Mouse (Mus musculus): ENCODE results near the gene Ranbp17. TPM values are rescaled to one million over a fixed set of nuclear protein-coding genes. Genes with fewer than 3 reads are reported as not detected.
A peak's percentile ranks its signal among the peaks of the same experiment; 100 is the strongest.

Ranbp17 gene
- polyA plus RNA-seq (2015; fragmentation: Nextera tagmentation; extraction: Ambion mirVana), result 9.0 and 9.4 TPM in 2 replicates

GRCm38 (mm10) chr11:33513376-33513991, at the start of gene Ranbp17:
Ranbp17 (minus strand) TSS chr11:33513746.
- no peaks in the 10 kb centered on the region for H3K27me3 ChIP-seq (replicated peaks)
- peak within 1 kb of the TSS; percentile 69 for H3K4me3 ChIP-seq (replicated peaks)
- WGBS, result 2% methylated on average over 38 of the region's 72 CpGs
- H3K4me2 ChIP-seq, result peak within 1 kb of the TSS; percentile 65
- ATAC-seq (ENCODE audit: low FRiP score), result peak; percentile 89
- peaks cover 12% of the 10 kb centered on the region for H3K4me1 ChIP-seq
- no peaks in the 10 kb centered on the region for H3K9me3 ChIP-seq (replicated peaks)
- no peaks in the 10 kb centered on the region for H3K36me3 ChIP-seq
- peak within 1 kb of the TSS; percentile 89 for H3K27ac ChIP-seq (replicated peaks)
- peak within 1 kb of the TSS; percentile 79 for H3K9ac ChIP-seq (replicated peaks)

- Histone ChIP-seq H3K4me3 (replicated peaks) (no peak overlapping the region), H3K36me3 (no peaks in the 10 kb centered on the region), H3K27ac (replicated peaks) (no peak overlapping the region), H3K9ac (replicated peaks) (no peak overlapping the region), H3K4me1 (no peaks in the 10 kb centered on the region), H3K9me3 (replicated peaks) (no peaks in the 10 kb centered on the region), H3K4me2 (no peak overlapping the region), H3K27me3 (replicated peaks) (no peaks in the 10 kb centered on the region)
- ATAC-seq (ENCODE audit: low FRiP score), result no peak
- WGBS, result 82% methylated on average over 8 of the region's 8 CpGs
Measured at GRCm38 (mm10) chr11:33554123-33554522, 40.6 kb upstream of the Ranbp17 start.

GRCm38 (mm10) chr11:33550861-33551560, 37.5 kb upstream of the Ranbp17 start:
- H3K9ac ChIP-seq (replicated peaks), result no peak overlapping the region
- 78% methylated on average over 14 of the region's 14 CpGs for WGBS
- ATAC-seq (ENCODE audit: low FRiP score), result no peak
- H3K27me3 ChIP-seq (replicated peaks), result no peaks in the 10 kb centered on the region
- no peak overlapping the region for H3K4me2 ChIP-seq
- H3K9me3 ChIP-seq (replicated peaks), result no peaks in the 10 kb centered on the region
- H3K4me1 ChIP-seq, result no peaks in the 10 kb centered on the region
- no peaks in the 10 kb centered on the region for H3K36me3 ChIP-seq
- no peak overlapping the region for H3K27ac ChIP-seq (replicated peaks)
- no peak overlapping the region for H3K4me3 ChIP-seq (replicated peaks)

GRCm38 (mm10) chr11:33547386-33547785, 33.8 kb upstream of the Ranbp17 start:
- Histone ChIP-seq H3K4me3 (replicated peaks) (no peak overlapping the region), H3K36me3 (no peaks in the 10 kb centered on the region), H3K9me3 (replicated peaks) (no peaks in the 10 kb centered on the region), H3K4me2 (no peak overlapping the region), H3K9ac (replicated peaks) (no peak overlapping the region), H3K4me1 (no peaks in the 10 kb centered on the region), H3K27me3 (replicated peaks) (no peaks in the 10 kb centered on the region), H3K27ac (replicated peaks) (no peak overlapping the region)
- no peak for ATAC-seq (ENCODE audit: low FRiP score)
- 75% methylated on average over 2 of the region's 2 CpGs for WGBS

GRCm38 (mm10) chr11:33544945-33545344, 31.4 kb upstream of the Ranbp17 start:
- H3K4me3 ChIP-seq (replicated peaks), result no peak overlapping the region
- WGBS, result 100% methylated on average over 2 of the region's 2 CpGs
- no peaks in the 10 kb centered on the region for H3K9me3 ChIP-seq (replicated peaks)
- no peaks in the 10 kb centered on the region for H3K27me3 ChIP-seq (replicated peaks)
- no peaks in the 10 kb centered on the region for H3K36me3 ChIP-seq
- no peak overlapping the region for H3K27ac ChIP-seq (replicated peaks)
- ATAC-seq (ENCODE audit: low FRiP score), result no peak
- H3K9ac ChIP-seq (replicated peaks), result no peak overlapping the region
- no peak overlapping the region for H3K4me2 ChIP-seq
- H3K4me1 ChIP-seq, result 0 out of 2 replicates have a peak, but pooled peaks cover 8% of the 10 kb centered on the region

GRCm38 (mm10) chr11:33544121-33544520, 30.6 kb upstream of the Ranbp17 start:
- no peak overlapping the region for H3K4me2 ChIP-seq
- no peaks in the 10 kb centered on the region for H3K36me3 ChIP-seq
- 0 out of 2 replicates have a peak, but pooled peaks cover 8% of the 10 kb centered on the region for H3K4me1 ChIP-seq
- 61% methylated on average over 11 of the region's 11 CpGs for WGBS
- ATAC-seq (ENCODE audit: low FRiP score), result no peak
- no peak overlapping the region for H3K4me3 ChIP-seq (replicated peaks)
- H3K27me3 ChIP-seq (replicated peaks), result no peaks in the 10 kb centered on the region
- H3K9ac ChIP-seq (replicated peaks), result no peak overlapping the region
- no peaks in the 10 kb centered on the region for H3K9me3 ChIP-seq (replicated peaks)
- no peak overlapping the region for H3K27ac ChIP-seq (replicated peaks)

GRCm38 (mm10) chr11:33537390-33538125, 24.0 kb upstream of the Ranbp17 start:
- WGBS, result 86% methylated on average over 5 of the region's 5 CpGs
- no peak for ATAC-seq (ENCODE audit: low FRiP score)
- 0 out of 2 replicates have a peak, but pooled peaks cover 11% of the 10 kb centered on the region for H3K4me1 ChIP-seq
- no peaks in the 10 kb centered on the region for H3K36me3 ChIP-seq
- H3K9me3 ChIP-seq (replicated peaks), result no peaks in the 10 kb centered on the region
- H3K27me3 ChIP-seq (replicated peaks), result no peaks in the 10 kb centered on the region
- H3K4me3 ChIP-seq (replicated peaks), result no peak overlapping the region
- no peak overlapping the region for H3K4me2 ChIP-seq
- H3K9ac ChIP-seq (replicated peaks), result no peak overlapping the region
- no peak overlapping the region for H3K27ac ChIP-seq (replicated peaks)

- H3K9ac ChIP-seq (replicated peaks), result no peak overlapping the region
- H3K4me1 ChIP-seq, result 0 out of 2 replicates have a peak, but pooled peaks cover 11% of the 10 kb centered on the region
- H3K27me3 ChIP-seq (replicated peaks), result no peaks in the 10 kb centered on the region
- no peak overlapping the region for H3K27ac ChIP-seq (replicated peaks)
- no peak overlapping the region for H3K4me3 ChIP-seq (replicated peaks)
- H3K9me3 ChIP-seq (replicated peaks), result no peaks in the 10 kb centered on the region
- H3K36me3 ChIP-seq, result no peaks in the 10 kb centered on the region
- no peak for ATAC-seq (ENCODE audit: low FRiP score)
- 93% methylated on average over 3 of the region's 3 CpGs for WGBS
- H3K4me2 ChIP-seq, result no peak overlapping the region
Measured at GRCm38 (mm10) chr11:33536636-33537035, 23.1 kb upstream of the Ranbp17 start.

GRCm38 (mm10) chr11:33534541-33534940, 21.0 kb upstream of the Ranbp17 start:
- Histone ChIP-seq H3K4me2 (no peak overlapping the region), H3K4me1 (0 out of 2 replicates have a peak, but pooled peaks cover 3% of the 10 kb centered on the region), H3K9me3 (replicated peaks) (no peaks in the 10 kb centered on the region), H3K9ac (replicated peaks) (no peak overlapping the region), H3K36me3 (no peaks in the 10 kb centered on the region), H3K4me3 (replicated peaks) (no peak overlapping the region), H3K27me3 (replicated peaks) (no peaks in the 10 kb centered on the region), H3K27ac (replicated peaks) (no peak overlapping the region)
- ATAC-seq (ENCODE audit: low FRiP score), result no peak
- 90% methylated on average over 4 of the region's 4 CpGs for WGBS

GRCm38 (mm10) chr11:33533577-33533976, 20.0 kb upstream of the Ranbp17 start:
- Histone ChIP-seq H3K9me3 (replicated peaks) (no peaks in the 10 kb centered on the region), H3K27me3 (replicated peaks) (no peaks in the 10 kb centered on the region), H3K4me1 (0 out of 2 replicates have a peak, but pooled peaks cover 3% of the 10 kb centered on the region), H3K9ac (replicated peaks) (no peak overlapping the region), H3K36me3 (no peaks in the 10 kb centered on the region), H3K27ac (replicated peaks) (no peak overlapping the region), H3K4me3 (replicated peaks) (no peak overlapping the region), H3K4me2 (no peak overlapping the region)
- 51% methylated on average over 3 of the region's 3 CpGs for WGBS
- ATAC-seq (ENCODE audit: low FRiP score), result no peak

- 72% methylated on average over 2 of the region's 2 CpGs for WGBS
- no peak overlapping the region for H3K4me3 ChIP-seq (replicated peaks)
- no peak for ATAC-seq (ENCODE audit: low FRiP score)
Measured at GRCm38 (mm10) chr11:33529576-33529975, 16.0 kb upstream of the Ranbp17 start.

More at GRCm38 (mm10) chr11:33529576-33529975, 16.0 kb upstream of the Ranbp17 start:
- H3K9ac ChIP-seq (replicated peaks), result no peak overlapping the region
- H3K4me1 ChIP-seq, result peaks cover 8% of the 10 kb centered on the region
- H3K27me3 ChIP-seq (replicated peaks), result no peaks in the 10 kb centered on the region
- H3K4me2 ChIP-seq, result no peak overlapping the region
- H3K36me3 ChIP-seq, result no peaks in the 10 kb centered on the region
- H3K27ac ChIP-seq (replicated peaks), result no peak overlapping the region
- H3K9me3 ChIP-seq (replicated peaks), result no peaks in the 10 kb centered on the region
